Mouse (Mus musculus) forebrain, postnatal 0 days (tissue): ENCODE measurements at regions not wholly inside any gene's neighbourhood (a gene's known extent, or its start where the extent isn't known, plus 50 kb on each side); places are given as distances from the start of the nearest gene placed in this dataset.
A peak's percentile ranks its signal among the peaks of the same experiment; 100 is the strongest.

Experiments used
- ATAC-seq: fragments of 200-750 bp; cut with Nextera tagmentation; 2 replicates; pipeline ENCODE4 v1.8.0; 2017; ENCODE audit warnings: mild to moderate bottlenecking, moderate library complexity
- DNase-seq: peaks from one replicate; pipeline ENCODE4 v3.0.0-alpha.2; 2015
- H3K27ac ChIP-seq: fragments of 300-500 bp; sonication (generic); 2 replicates; pipeline ENCODE4 v1.5.1; 2014; ENCODE audit warnings: low read depth, mild to moderate bottlenecking, antibody characterized with exemption, low read length, moderate library complexity, mixed read lengths
- H3K27me3 ChIP-seq: fragments of 300-500 bp; sonication (generic); 2 replicates; pipeline ENCODE4 v1.6.1; 2014; ENCODE audit warnings: mild to moderate bottlenecking, low read length, mixed read lengths; ENCODE audit not compliant: insufficient read depth
- H3K36me3 ChIP-seq: fragments of 300-500 bp; sonication (generic); 2 replicates; pipeline ENCODE4 v1.6.1; 2014; ENCODE audit warnings: mild to moderate bottlenecking, moderate library complexity; ENCODE audit not compliant: insufficient read depth
- H3K4me1 ChIP-seq: fragments of 300-500 bp; sonication (generic); 2 replicates; pipeline ENCODE4 v1.6.1; 2014; ENCODE audit warnings: antibody characterized with exemption; ENCODE audit not compliant: insufficient read depth
- H3K4me2 ChIP-seq: fragments of 300-500 bp; sonication (generic); 2 replicates; pipeline ENCODE4 v1.6.1; 2014; ENCODE audit warnings: low read depth, mild to moderate bottlenecking, moderate library complexity
- H3K4me3 ChIP-seq: fragments of 300-500 bp; sonication (generic); 2 replicates; pipeline ENCODE4 v1.5.1; 2014; ENCODE audit warnings: low read depth, low read length, mixed read lengths
- H3K9ac ChIP-seq: fragments of 300-500 bp; sonication (generic); 2 replicates; pipeline ENCODE4 v1.6.1; 2014; ENCODE audit warnings: mild to moderate bottlenecking
- H3K9me3 ChIP-seq: fragments of 300-500 bp; sonication (generic); 2 replicates; pipeline ENCODE4 v1.6.1; 2016; ENCODE audit warnings: low read length
- CTCF ChIP-seq: sonication (generic); IDR thresholded peaks from 2 replicates; pipeline ENCODE4 v1.5.1; 2016; ENCODE audit warnings: antibody characterized with exemption, control low read depth, low read depth
- WGBS: fragments of 180-500 bp; shearing (Covaris S2); extraction: QIAGEN DNeasy Blood & Tissue Kit; methylation state at CpG from one replicate; pipeline ENCODE4 v1.1.7; 2014; 5-methylcytosine and 5-hydroxymethylcytosine counted together

DNA sequence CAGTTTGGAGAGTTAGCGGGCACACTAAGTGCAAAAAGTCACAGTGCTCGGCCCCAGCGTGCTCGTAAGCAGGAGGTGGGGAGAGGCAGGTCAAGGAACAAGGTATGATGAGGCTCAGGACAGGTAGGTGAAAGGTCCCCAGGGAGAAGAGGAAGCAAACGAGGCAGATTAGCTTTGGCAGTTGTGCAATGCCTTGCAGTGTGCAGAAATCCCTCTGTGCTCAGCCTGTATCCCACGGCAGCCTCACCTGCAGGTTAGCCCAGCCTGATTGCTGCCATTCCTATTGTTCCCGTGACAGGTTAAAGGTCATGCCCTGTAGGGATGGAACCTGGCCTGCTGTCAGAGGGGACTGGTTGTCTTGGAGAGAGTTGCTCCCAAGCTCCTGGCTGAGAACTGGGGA, 257.6 kb downstream of the Zfp704 start:
- ATAC-seq = no peak
- H3K9ac ChIP-seq = no peak overlapping the region
- peaks cover 4% of the 10 kb centered on the region; the same call in 1 of the 2 replicates for H3K4me1 ChIP-seq
- TF ChIP-seq CTCF = no peak
- H3K27ac ChIP-seq = no peak overlapping the region
- DNase-seq = no peak
- H3K27me3 ChIP-seq = peaks cover 12% of the 10 kb centered on the region
- H3K9me3 ChIP-seq = no peaks in the 10 kb centered on the region
- H3K4me2 ChIP-seq = no peak overlapping the region
- no peak overlapping the region for H3K4me3 ChIP-seq
- no peaks in the 10 kb centered on the region for H3K36me3 ChIP-seq
- 48% methylated on average over 7 of the region's 7 CpGs for WGBS

- WGBS = 96% methylated on average over 4 of the region's 4 CpGs
- Histone ChIP-seq H3K27me3 (peaks cover 23% of the 10 kb centered on the region), H3K36me3 (no peaks in the 10 kb centered on the region), H3K4me2 (no peak overlapping the region), H3K4me1 (peaks cover 5% of the 10 kb centered on the region), H3K9ac (no peak overlapping the region), H3K9me3 (no peaks in the 10 kb centered on the region), H3K27ac (no peak overlapping the region), H3K4me3 (no peak overlapping the region)
- ATAC-seq (no peak), DNase-seq (no peak)
- no peak for TF ChIP-seq CTCF
Observed at GRCm38 (mm10) chr3:9349822-9350221, 260.1 kb downstream of the Zfp704 start.

DNA sequence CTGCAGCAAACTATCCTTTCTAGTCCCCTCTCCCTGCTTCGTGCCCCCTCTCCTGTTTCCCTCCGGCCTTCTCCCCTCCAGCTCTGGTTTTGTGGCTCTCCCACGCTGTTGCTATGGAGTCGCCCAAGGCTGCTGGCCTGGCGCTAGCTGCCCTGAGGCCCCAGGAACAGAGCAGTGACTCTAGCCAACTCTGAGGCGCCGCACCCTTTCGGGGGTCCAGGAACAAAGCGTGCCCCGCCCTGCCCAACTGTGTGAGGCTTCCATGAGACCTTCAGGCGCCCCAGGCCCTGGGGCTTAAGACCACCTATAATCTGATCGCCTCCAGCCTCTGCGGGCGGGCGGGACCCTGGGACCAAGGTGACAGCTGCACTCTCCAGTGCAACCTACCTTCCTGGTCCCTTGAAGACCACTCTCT, 262.4 kb downstream of the Zfp704 start:
- Histone ChIP-seq H3K36me3 (no peaks in the 10 kb centered on the region), H3K4me2 (peak overlapping the region; percentile 99), H3K4me1 (peaks cover 5% of the 10 kb centered on the region), H3K9ac (peak overlapping the region; percentile 52), H3K27ac (no peak overlapping the region), H3K4me3 (peak overlapping the region; percentile 47), H3K27me3 (peaks cover 23% of the 10 kb centered on the region), H3K9me3 (no peaks in the 10 kb centered on the region)
- peak; percentile 84 for ATAC-seq
- TF ChIP-seq CTCF = no peak
- 6% methylated on average over 15 of the region's 15 CpGs for WGBS
- DNase-seq = peak; percentile 55

DNA sequence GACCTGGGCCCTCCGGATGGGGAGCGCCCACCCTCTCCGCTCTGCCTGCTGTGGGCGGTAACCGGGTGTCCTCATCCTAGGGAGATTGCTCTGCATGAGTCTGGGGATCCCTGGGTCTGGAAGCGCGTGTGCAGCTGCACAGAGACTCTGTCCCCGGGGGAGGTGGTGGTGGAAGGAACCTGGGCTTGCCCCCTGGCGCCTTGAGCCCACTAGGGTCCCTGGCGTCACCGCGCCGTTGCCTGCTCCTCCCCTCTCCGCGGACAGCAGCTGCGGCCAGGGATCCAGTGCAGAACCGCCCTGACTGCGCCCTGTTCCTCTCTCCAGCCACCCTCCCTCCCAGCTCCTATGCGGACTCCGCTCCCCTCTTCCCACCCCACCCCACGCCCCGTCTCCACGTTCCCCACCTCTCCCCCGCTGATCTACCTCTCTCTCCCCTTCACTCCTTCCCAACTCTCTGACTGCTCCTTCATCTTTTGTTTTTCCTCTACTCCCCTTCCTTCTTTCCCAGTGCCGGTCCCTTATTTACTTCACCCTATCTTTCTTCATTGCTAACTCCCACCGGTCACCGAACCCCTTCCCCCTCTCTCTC, 262.9 kb downstream of the Zfp704 start:
- Histone ChIP-seq H3K9me3 (no peaks in the 10 kb centered on the region), H3K4me3 (peak overlapping the region; percentile 47), H3K27ac (no peak overlapping the region), H3K27me3 (peaks cover 22% of the 10 kb centered on the region), H3K36me3 (no peaks in the 10 kb centered on the region), H3K9ac (peak overlapping the region; percentile 52), H3K4me2 (peak overlapping the region; percentile 99), H3K4me1 (peaks cover 5% of the 10 kb centered on the region)
- no peak for TF ChIP-seq CTCF
- ATAC-seq = peak; percentile 78
- WGBS = under 1% methylated on average over 26 of the region's 27 CpGs
- peak; percentile 40 for DNase-seq

- H3K9me3 ChIP-seq = no peaks in the 10 kb centered on the region
- peak overlapping the region; percentile 99 for H3K4me2 ChIP-seq
- peak overlapping the region; percentile 47 for H3K4me3 ChIP-seq
- no peak for DNase-seq
- no peak overlapping the region for H3K27ac ChIP-seq
- no peaks in the 10 kb centered on the region for H3K36me3 ChIP-seq
- H3K9ac ChIP-seq = peak overlapping the region; percentile 52
- peaks cover 17% of the 10 kb centered on the region; the same call in 1 of the 2 replicates for H3K27me3 ChIP-seq
- no peak for ATAC-seq
- no peak for TF ChIP-seq CTCF
- peaks cover 5% of the 10 kb centered on the region for H3K4me1 ChIP-seq
- WGBS = 6% methylated on average over 13 of the region's 13 CpGs
Observed at GRCm38 (mm10) chr3:9346356-9346755, 263.5 kb downstream of the Zfp704 start.

GRCm38 (mm10) chr3:9345885-9346284, 264.0 kb downstream of the Zfp704 start:
- Histone ChIP-seq H3K27me3 (peaks cover 17% of the 10 kb centered on the region; the same call in 1 of the 2 replicates), H3K9me3 (no peaks in the 10 kb centered on the region), H3K4me2 (peak overlapping the region; percentile 99), H3K36me3 (no peaks in the 10 kb centered on the region), H3K4me1 (peaks cover 7% of the 10 kb centered on the region), H3K9ac (no peak overlapping the region), H3K27ac (no peak overlapping the region), H3K4me3 (peak overlapping the region; percentile 47; the same call in 1 of the 2 replicates)
- TF ChIP-seq CTCF = no peak
- DNase-seq (peak; percentile 26), ATAC-seq (no peak)
- WGBS = 25% methylated on average over 9 of the region's 9 CpGs

DNA sequence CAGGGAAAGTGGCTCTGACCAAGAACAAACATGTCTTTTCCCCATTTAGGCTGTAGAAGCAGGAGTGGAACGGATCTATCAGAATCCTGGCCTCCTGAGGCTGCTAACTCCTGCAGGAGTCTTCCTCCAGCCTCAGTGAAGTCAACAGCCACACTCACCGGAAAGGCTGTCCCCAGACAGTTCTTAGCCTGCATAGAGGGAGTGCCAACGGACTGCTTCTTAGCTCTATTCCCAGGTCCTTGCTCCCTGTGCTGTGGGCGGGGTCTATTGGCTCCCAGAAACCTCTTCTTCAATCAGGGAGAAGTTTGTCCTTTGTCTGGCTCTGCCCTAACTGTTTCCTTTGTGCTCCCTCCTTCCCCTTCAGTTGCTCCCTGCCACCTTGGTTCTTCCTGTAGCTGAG, 266.3 kb downstream of the Zfp704 start:
- no peak overlapping the region for H3K9ac ChIP-seq
- H3K4me3 ChIP-seq = no peak overlapping the region
- H3K4me2 ChIP-seq = no peak overlapping the region
- ATAC-seq = no peak
- no peaks in the 10 kb centered on the region for H3K36me3 ChIP-seq
- H3K27ac ChIP-seq = no peak overlapping the region
- H3K27me3 ChIP-seq = peaks cover 17% of the 10 kb centered on the region
- H3K9me3 ChIP-seq = no peaks in the 10 kb centered on the region
- no peak for DNase-seq
- 18% methylated on average over 4 of the region's 4 CpGs for WGBS
- TF ChIP-seq CTCF = no peak
- peaks cover 14% of the 10 kb centered on the region for H3K4me1 ChIP-seq
